Mouse (Mus musculus) frontal cortex, postnatal 36 days (tissue): ENCODE results near the gene Hscb.
A peak's percentile ranks its signal among the peaks of the same experiment; 100 is the strongest.

Experiments used
- DNase-seq, 2 experiments: peaks; one replicate each; pipeline ENCODE4 v3.0.0; 2022; ENCODE audit warnings: low spot score in 2 of 2

Hscb gene

DNA sequence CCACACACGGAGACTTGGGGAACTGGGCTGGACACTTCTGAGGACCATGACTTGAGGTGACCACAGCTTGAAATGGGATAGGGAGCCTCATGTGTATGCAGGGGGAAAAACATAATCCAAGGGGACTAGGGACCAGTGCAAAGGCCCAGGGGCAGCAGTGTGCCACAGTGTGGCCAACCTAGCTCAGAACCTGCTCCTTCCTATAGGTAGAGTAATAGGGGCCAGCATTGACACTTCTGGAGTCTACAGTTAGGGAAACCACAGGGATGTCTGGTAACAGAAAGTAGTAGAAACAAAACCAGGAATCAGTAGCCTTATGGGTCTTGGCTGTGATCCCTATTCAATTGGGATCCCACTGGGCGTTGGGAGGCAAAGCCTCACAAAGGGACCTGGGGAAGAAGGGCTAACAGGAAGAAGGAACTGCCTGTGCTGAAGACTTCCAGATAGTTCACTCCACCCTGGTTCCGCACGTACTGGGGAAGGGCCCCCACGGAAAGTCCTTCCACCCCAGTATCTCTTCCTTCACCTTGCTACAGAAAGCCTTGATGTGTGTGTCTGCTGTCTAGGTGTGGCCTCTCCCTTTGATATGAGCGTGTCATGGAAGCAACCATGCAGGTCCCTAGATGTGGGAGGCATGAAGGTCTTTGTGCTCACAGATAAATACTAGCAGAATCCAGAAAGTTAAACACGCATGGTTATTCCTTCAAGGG, 57.9 kb downstream of the Hscb start:
- DNase-seq: no peak

DNA sequence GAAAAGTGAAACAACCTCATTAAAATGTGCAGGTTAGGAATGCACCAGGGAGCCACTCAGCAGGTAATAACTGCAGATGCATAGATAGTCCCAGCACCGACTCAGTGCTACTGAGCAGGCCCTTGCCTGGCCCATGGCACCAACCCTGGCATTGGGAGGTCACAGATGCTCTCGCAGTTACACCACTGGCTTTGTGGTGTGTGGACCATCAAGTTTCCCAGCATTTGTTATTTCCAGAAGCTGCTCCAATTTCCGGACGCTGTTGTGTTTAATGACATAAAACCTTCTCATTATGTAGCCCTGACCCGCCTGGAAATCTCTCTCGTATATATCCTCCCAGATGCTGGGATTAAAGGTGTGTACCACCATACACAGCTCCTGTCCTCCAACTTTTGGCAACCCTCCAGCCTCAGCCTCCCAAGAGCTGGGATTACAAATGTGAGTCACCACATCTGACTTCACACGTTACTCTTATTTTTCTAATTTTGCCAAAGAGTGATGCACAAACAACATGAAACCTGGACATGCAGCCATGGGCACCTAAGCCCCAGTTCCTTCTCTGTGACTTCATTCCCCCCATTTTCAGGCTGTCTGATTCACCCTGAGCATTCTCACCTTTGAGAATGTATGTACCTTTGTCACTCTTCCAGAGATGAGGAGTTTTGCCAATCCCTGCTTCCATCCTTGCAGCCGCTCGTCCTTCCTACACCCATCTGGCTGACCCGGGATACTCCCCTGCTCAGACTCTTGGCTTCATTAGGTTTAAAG, 58.6 kb downstream of the Hscb start:
- peak in 1 of 2 experiments; percentile 31 for DNase-seq

DNA sequence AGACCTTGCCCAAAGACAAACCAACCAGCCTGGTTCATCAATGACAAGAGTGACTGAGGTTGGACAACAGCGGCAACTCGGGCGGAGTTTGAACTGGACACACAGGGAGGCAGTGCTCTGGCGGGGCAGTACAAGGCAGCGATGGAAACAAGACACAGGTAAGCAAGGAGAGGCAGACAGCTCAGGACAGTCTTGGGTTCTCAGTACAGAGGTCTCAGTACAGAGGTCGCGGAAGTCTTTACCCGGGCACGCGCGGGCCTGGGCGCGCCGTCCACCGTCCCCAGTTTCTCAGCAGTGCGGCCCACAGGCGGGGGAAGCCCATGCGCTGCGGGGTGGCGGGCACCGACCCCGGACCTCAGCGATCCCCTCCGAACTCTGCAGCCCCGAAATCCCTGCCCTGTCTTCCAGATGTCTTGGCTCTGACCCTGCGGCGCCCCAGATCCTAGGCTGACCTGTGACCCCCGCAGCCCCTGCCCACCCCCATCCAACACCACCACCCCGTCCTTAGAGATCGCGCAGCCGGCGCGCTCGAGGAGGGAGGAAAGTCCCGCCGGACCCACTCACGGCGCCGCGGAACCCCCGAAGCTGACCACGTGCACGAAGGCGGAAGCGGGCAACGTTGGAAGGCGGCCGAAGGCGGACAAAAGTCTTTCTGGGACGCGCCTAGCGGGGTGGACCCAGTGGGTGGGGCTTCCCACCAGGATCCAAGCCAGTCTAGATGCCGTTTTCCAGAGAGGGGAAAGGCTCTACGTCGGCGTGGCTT, 59.4 kb downstream of the Hscb start, which contains the start of gene Pus1:
TSS of gene Pus1 (minus strand) at position 662 of the 763 bp plus-strand sequence.
- peak; percentile 95 for DNase-seq

DNA sequence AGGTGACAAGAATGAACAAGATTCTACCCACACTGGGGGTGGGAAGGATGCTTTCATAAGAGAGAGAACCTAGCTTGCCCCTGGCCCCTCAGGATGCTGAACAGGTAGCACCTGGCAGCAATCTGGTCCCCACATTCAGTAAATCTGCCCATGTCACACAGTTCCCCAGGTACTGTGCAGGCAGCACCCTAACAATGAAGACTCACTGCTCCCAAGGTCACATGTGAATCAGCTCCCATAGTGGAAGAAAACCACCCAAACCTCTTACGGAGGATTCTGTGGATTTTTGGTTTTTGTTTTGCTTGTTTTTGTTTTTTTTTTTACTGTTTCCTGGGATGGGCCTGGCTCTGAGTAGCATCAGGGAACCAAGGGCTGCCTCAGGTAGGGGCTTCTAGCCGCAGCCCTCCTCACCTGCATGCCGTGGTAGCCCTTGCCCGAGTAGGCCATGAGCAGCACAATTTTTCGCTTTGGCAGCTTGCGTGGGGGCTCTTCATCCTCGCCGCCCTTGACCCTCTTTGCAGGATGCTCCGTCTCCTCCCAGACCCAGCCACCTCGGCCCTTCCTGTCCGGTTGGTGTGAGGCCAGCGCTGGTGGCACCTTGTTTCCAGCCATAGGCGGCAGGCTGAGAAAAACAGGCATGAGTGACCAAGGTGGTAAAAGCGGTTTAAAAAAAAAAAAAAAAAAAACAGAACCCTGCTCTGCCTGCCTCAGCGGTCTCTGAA, 60.1 kb downstream of the Hscb start:
- DNase-seq: no peak
